Mouse (Mus musculus) bone marrow, adult 2 months (tissue): Measurements from ENCODE around the gene Relb.

ENCODE experiments used
- CTCF ChIP-seq: fragments of 200-500 bp; IDR thresholded peaks from 2 replicates; pipeline ENCODE4 v1.5.1; 2011; ENCODE audit warnings: low read length, control low read depth; ENCODE audit not compliant: control insufficient read depth, insufficient read depth
- POLR2A ChIP-seq: fragments of 200-500 bp; IDR thresholded peaks from 2 replicates; pipeline ENCODE4 v1.6.1; 2011; ENCODE audit warnings: low read depth, mild to moderate bottlenecking, control low read depth, low read length, borderline replicate concordance; ENCODE audit not compliant: control insufficient read depth

DNA sequence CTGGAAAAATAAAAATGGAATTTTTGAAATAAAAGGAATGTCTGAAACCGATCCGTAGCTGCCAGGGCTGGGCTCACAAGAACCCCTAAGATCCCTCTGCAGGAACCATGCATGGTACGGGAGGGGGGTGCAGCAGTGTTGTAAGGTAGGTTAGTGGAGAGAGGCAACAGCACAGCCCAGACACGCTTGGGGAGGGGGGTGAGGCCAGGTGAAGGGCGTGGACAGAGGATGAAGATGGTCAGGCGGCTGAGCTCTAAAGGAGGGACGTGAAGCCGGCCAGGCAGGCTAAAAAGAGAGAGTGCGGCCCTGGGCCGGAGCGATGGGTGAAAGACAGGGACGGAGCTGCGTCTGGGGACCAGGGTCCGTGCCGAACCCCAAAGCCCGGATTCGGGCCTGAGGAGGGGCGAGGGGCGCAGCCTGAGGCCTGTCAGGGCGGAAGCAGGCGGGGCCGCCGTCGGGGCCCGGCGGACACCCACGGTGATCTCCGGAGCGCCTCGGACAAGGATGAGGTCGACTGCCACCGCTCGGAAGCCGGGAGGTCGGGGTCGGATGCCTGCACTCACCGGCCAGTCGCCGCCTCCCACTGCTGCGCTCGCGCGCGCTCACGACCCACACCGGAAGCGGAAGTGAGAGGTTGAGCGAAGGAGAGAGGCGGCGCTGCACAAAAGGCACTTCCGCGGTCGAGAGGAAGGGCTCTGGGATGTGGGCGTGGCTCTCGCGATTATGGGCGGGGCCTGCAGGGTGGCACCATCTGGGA is 25.2 kb downstream of the Relb start, which contains the start of gene Clasrp:
- no peak for TF ChIP-seq CTCF
- TF ChIP-seq POLR2A = peak; percentile 88; the same call in 1 of the 2 replicates
